Mouse (Mus musculus): ENCODE data around the gene Eef1b2. TPM values are rescaled to one million over a fixed set of nuclear protein-coding genes. Genes with fewer than 3 reads are reported as not detected.
"Not testable (repeated sequence)": the region's sequence is repeated elsewhere in the genome, so short reads cannot be mapped to it uniquely, and the experiment has no call there.

Eef1b2 gene
- total RNA-seq, 1 experiment from 2014 or later: 3,774 TPM

GRCm38 (mm10) chr1:63182636-63183270 lies 6.1 kb downstream of the Eef1b2 start:
- ATAC-seq (replicated peaks in 1 of 2; ENCODE audit: insufficient read depth in 1 of 2, low FRiP score in 2 of 2, low TSS enrichment in 1 of 2, low read depth in 1 of 2, poor library complexity in 2 of 2, severe bottlenecking in 2 of 2): no peak

GRCm38 (mm10) chr1:63185430-63185829 lies 8.8 kb downstream of the Eef1b2 start:
- not testable (repeated sequence) for ATAC-seq (replicated peaks in 1 of 2; ENCODE audit: insufficient read depth in 1 of 2, low FRiP score in 2 of 2, low TSS enrichment in 1 of 2, low read depth in 1 of 2, poor library complexity in 2 of 2, severe bottlenecking in 2 of 2)

- ATAC-seq (replicated peaks in 1 of 2; ENCODE audit: insufficient read depth in 1 of 2, low FRiP score in 2 of 2, low TSS enrichment in 1 of 2, low read depth in 1 of 2, poor library complexity in 2 of 2, severe bottlenecking in 2 of 2): no peak
Observed at GRCm38 (mm10) chr1:63188536-63188935, 11.9 kb downstream of the Eef1b2 start.

GRCm38 (mm10) chr1:63190851-63191250 lies 14.2 kb downstream of the Eef1b2 start:
- ATAC-seq (replicated peaks in 1 of 2; ENCODE audit: insufficient read depth in 1 of 2, low FRiP score in 2 of 2, low TSS enrichment in 1 of 2, low read depth in 1 of 2, poor library complexity in 2 of 2, severe bottlenecking in 2 of 2): no peak

- ATAC-seq (replicated peaks in 1 of 2; ENCODE audit: insufficient read depth in 1 of 2, low FRiP score in 2 of 2, low TSS enrichment in 1 of 2, low read depth in 1 of 2, poor library complexity in 2 of 2, severe bottlenecking in 2 of 2): no peak
Observed at GRCm38 (mm10) chr1:63192306-63193065, 15.9 kb downstream of the Eef1b2 start.

- no peak for ATAC-seq (replicated peaks in 1 of 2; ENCODE audit: insufficient read depth in 1 of 2, low FRiP score in 2 of 2, low TSS enrichment in 1 of 2, low read depth in 1 of 2, poor library complexity in 2 of 2, severe bottlenecking in 2 of 2)
Observed at GRCm38 (mm10) chr1:63195848-63196512, 19.4 kb downstream of the Eef1b2 start.

GRCm38 (mm10) chr1:63199387-63199786 lies 22.8 kb downstream of the Eef1b2 start:
- no peak for ATAC-seq (replicated peaks in 1 of 2; ENCODE audit: insufficient read depth in 1 of 2, low FRiP score in 2 of 2, low TSS enrichment in 1 of 2, low read depth in 1 of 2, poor library complexity in 2 of 2, severe bottlenecking in 2 of 2)

- ATAC-seq (replicated peaks in 1 of 2; ENCODE audit: insufficient read depth in 1 of 2, low FRiP score in 2 of 2, low TSS enrichment in 1 of 2, low read depth in 1 of 2, poor library complexity in 2 of 2, severe bottlenecking in 2 of 2): no peak
Observed at GRCm38 (mm10) chr1:63200322-63200721, 23.7 kb downstream of the Eef1b2 start.

- no peak for ATAC-seq (replicated peaks in 1 of 2; ENCODE audit: insufficient read depth in 1 of 2, low FRiP score in 2 of 2, low TSS enrichment in 1 of 2, low read depth in 1 of 2, poor library complexity in 2 of 2, severe bottlenecking in 2 of 2)
Observed at GRCm38 (mm10) chr1:63201672-63202071, 25.0 kb downstream of the Eef1b2 start.

- no peak for ATAC-seq (replicated peaks in 1 of 2; ENCODE audit: insufficient read depth in 1 of 2, low FRiP score in 2 of 2, low TSS enrichment in 1 of 2, low read depth in 1 of 2, poor library complexity in 2 of 2, severe bottlenecking in 2 of 2)
Observed at GRCm38 (mm10) chr1:63203471-63203870, 26.8 kb downstream of the Eef1b2 start.

GRCm38 (mm10) chr1:63203950-63204659 lies 27.5 kb downstream of the Eef1b2 start:
- ATAC-seq (replicated peaks in 1 of 2; ENCODE audit: insufficient read depth in 1 of 2, low FRiP score in 2 of 2, low TSS enrichment in 1 of 2, low read depth in 1 of 2, poor library complexity in 2 of 2, severe bottlenecking in 2 of 2): no peak

GRCm38 (mm10) chr1:63204660-63205394 lies 28.2 kb downstream of the Eef1b2 start:
- no peak for ATAC-seq (replicated peaks in 1 of 2; ENCODE audit: insufficient read depth in 1 of 2, low FRiP score in 2 of 2, low TSS enrichment in 1 of 2, low read depth in 1 of 2, poor library complexity in 2 of 2, severe bottlenecking in 2 of 2)

- no peak for ATAC-seq (replicated peaks in 1 of 2; ENCODE audit: insufficient read depth in 1 of 2, low FRiP score in 2 of 2, low TSS enrichment in 1 of 2, low read depth in 1 of 2, poor library complexity in 2 of 2, severe bottlenecking in 2 of 2)
Observed at GRCm38 (mm10) chr1:63207607-63208006, 31.0 kb downstream of the Eef1b2 start.

- no peak for ATAC-seq (replicated peaks in 1 of 2; ENCODE audit: insufficient read depth in 1 of 2, low FRiP score in 2 of 2, low TSS enrichment in 1 of 2, low read depth in 1 of 2, poor library complexity in 2 of 2, severe bottlenecking in 2 of 2)
Observed at GRCm38 (mm10) chr1:63209861-63210529, 33.4 kb downstream of the Eef1b2 start.

GRCm38 (mm10) chr1:63213478-63214270 lies 37.0 kb downstream of the Eef1b2 start:
- ATAC-seq (replicated peaks in 1 of 2; ENCODE audit: insufficient read depth in 1 of 2, low FRiP score in 2 of 2, low TSS enrichment in 1 of 2, low read depth in 1 of 2, poor library complexity in 2 of 2, severe bottlenecking in 2 of 2): no peak

- ATAC-seq (replicated peaks in 1 of 2; ENCODE audit: insufficient read depth in 1 of 2, low FRiP score in 2 of 2, low TSS enrichment in 1 of 2, low read depth in 1 of 2, poor library complexity in 2 of 2, severe bottlenecking in 2 of 2): no peak
Observed at GRCm38 (mm10) chr1:63214271-63214558, 37.6 kb downstream of the Eef1b2 start, which contains the start of gene Gpr1. Gene Gpr1, minus strand, starts transcription at chr1:63214543.
